Mouse (Mus musculus): ENCODE results near the gene Serpini2. TPM values are rescaled to one million over a fixed set of nuclear protein-coding genes. Genes with fewer than 3 reads are reported as not detected.

Gene Serpini2
- polyA plus RNA-seq, 1 experiment from 2014 or later, result not detected

GRCm38 (mm10) chr3:75293243-75293642, 23.4 kb upstream of the Serpini2 start:
- Histone ChIP-seq H3K36me3 (ENCODE audit: control insufficient read depth, insufficient read depth, low read length) (no peaks in the 10 kb centered on the region), H3K27ac (ENCODE audit: low read depth, low read length) (no peak overlapping the region), H3K4me3 (ENCODE audit: low read depth, low read length) (no peak overlapping the region), H3K9ac (ENCODE audit: low read depth, low read length) (no peak overlapping the region), H3K27me3 (ENCODE audit: control insufficient read depth, insufficient read depth, low read length) (no peaks in the 10 kb centered on the region), H3K4me1 (ENCODE audit: control insufficient read depth, insufficient read depth, low read length) (no peaks in the 10 kb centered on the region), H3K4me2 (no peak overlapping the region), H3K9me3 (replicated peaks; ENCODE audit: control insufficient read depth, low read length) (no peaks in the 10 kb centered on the region)
- 88% methylated on average over 2 of the region's 2 CpGs for WGBS (ENCODE audit: insufficient replicate concordance)
- no peak for ATAC-seq (replicated peaks; ENCODE audit: insufficient number of reproducible peaks, low FRiP score, low TSS enrichment)

- H3K4me2 ChIP-seq, result no peak overlapping the region
- H3K27ac ChIP-seq (ENCODE audit: low read depth, low read length), result no peak overlapping the region
- H3K9me3 ChIP-seq (replicated peaks; ENCODE audit: control insufficient read depth, low read length), result no peaks in the 10 kb centered on the region
- H3K9ac ChIP-seq (ENCODE audit: low read depth, low read length), result no peak overlapping the region
- 77% methylated on average over 4 of the region's 4 CpGs for WGBS (ENCODE audit: insufficient replicate concordance)
- H3K4me3 ChIP-seq (ENCODE audit: low read depth, low read length), result no peak overlapping the region
- no peaks in the 10 kb centered on the region for H3K36me3 ChIP-seq (ENCODE audit: control insufficient read depth, insufficient read depth, low read length)
- no peak for ATAC-seq (replicated peaks; ENCODE audit: insufficient number of reproducible peaks, low FRiP score, low TSS enrichment)
- no peaks in the 10 kb centered on the region for H3K27me3 ChIP-seq (ENCODE audit: control insufficient read depth, insufficient read depth, low read length)
- H3K4me1 ChIP-seq (ENCODE audit: control insufficient read depth, insufficient read depth, low read length), result no peaks in the 10 kb centered on the region
These were observed 7.6 kb upstream of the Serpini2 start for GRCm38 (mm10) chr3:75277455-75277854.

- Histone ChIP-seq H3K9me3 (replicated peaks; ENCODE audit: control insufficient read depth, low read length) (no peaks in the 10 kb centered on the region), H3K4me3 (ENCODE audit: low read depth, low read length) (no peak overlapping the region), H3K4me1 (ENCODE audit: control insufficient read depth, insufficient read depth, low read length) (no peaks in the 10 kb centered on the region), H3K27ac (ENCODE audit: low read depth, low read length) (no peak overlapping the region), H3K9ac (ENCODE audit: low read depth, low read length) (no peak overlapping the region), H3K36me3 (ENCODE audit: control insufficient read depth, insufficient read depth, low read length) (no peaks in the 10 kb centered on the region), H3K4me2 (no peak overlapping the region), H3K27me3 (ENCODE audit: control insufficient read depth, insufficient read depth, low read length) (no peaks in the 10 kb centered on the region)
- ATAC-seq (replicated peaks; ENCODE audit: insufficient number of reproducible peaks, low FRiP score, low TSS enrichment), result no peak
- WGBS (ENCODE audit: insufficient replicate concordance), result 78% methylated on average over 3 of the region's 3 CpGs
These were observed 6.6 kb upstream of the Serpini2 start for GRCm38 (mm10) chr3:75276522-75276921.

- 0 out of 2 replicates have a peak, but pooled peaks have one; percentile 55 for ATAC-seq (replicated peaks; ENCODE audit: insufficient number of reproducible peaks, low FRiP score, low TSS enrichment)
- no peak overlapping the region for H3K4me2 ChIP-seq
- H3K36me3 ChIP-seq (ENCODE audit: control insufficient read depth, insufficient read depth, low read length), result no peaks in the 10 kb centered on the region
- no peak overlapping the region for H3K4me3 ChIP-seq (ENCODE audit: low read depth, low read length)
- H3K9me3 ChIP-seq (replicated peaks; ENCODE audit: control insufficient read depth, low read length), result no peaks in the 10 kb centered on the region
- no peak overlapping the region for H3K9ac ChIP-seq (ENCODE audit: low read depth, low read length)
- H3K27me3 ChIP-seq (ENCODE audit: control insufficient read depth, insufficient read depth, low read length), result no peaks in the 10 kb centered on the region
- no peaks in the 10 kb centered on the region for H3K4me1 ChIP-seq (ENCODE audit: control insufficient read depth, insufficient read depth, low read length)
- no peak overlapping the region for H3K27ac ChIP-seq (ENCODE audit: low read depth, low read length)
These were observed 5.2 kb upstream of the Serpini2 start for GRCm38 (mm10) chr3:75275127-75275526.

- Histone ChIP-seq H3K27me3 (ENCODE audit: control insufficient read depth, insufficient read depth, low read length) (no peaks in the 10 kb centered on the region), H3K9me3 (replicated peaks; ENCODE audit: control insufficient read depth, low read length) (no peaks in the 10 kb centered on the region), H3K36me3 (ENCODE audit: control insufficient read depth, insufficient read depth, low read length) (no peaks in the 10 kb centered on the region), H3K4me1 (ENCODE audit: control insufficient read depth, insufficient read depth, low read length) (no peaks in the 10 kb centered on the region), H3K9ac (ENCODE audit: low read depth, low read length) (no peak overlapping the region), H3K4me2 (no peak overlapping the region), H3K27ac (ENCODE audit: low read depth, low read length) (no peak overlapping the region), H3K4me3 (ENCODE audit: low read depth, low read length) (no peak overlapping the region)
- ATAC-seq (replicated peaks; ENCODE audit: insufficient number of reproducible peaks, low FRiP score, low TSS enrichment), result no peak
These were observed 10.5 kb downstream of the Serpini2 start for GRCm38 (mm10) chr3:75259356-75259755.

- H3K4me3 ChIP-seq (ENCODE audit: low read depth, low read length), result no peak overlapping the region
- WGBS (ENCODE audit: insufficient replicate concordance), result 57% methylated on average over 3 of the region's 3 CpGs
- H3K4me1 ChIP-seq (ENCODE audit: control insufficient read depth, insufficient read depth, low read length), result no peaks in the 10 kb centered on the region
- H3K36me3 ChIP-seq (ENCODE audit: control insufficient read depth, insufficient read depth, low read length), result no peaks in the 10 kb centered on the region
- ATAC-seq (replicated peaks; ENCODE audit: insufficient number of reproducible peaks, low FRiP score, low TSS enrichment), result no peak
- H3K27ac ChIP-seq (ENCODE audit: low read depth, low read length), result no peak overlapping the region
- no peaks in the 10 kb centered on the region for H3K27me3 ChIP-seq (ENCODE audit: control insufficient read depth, insufficient read depth, low read length)
- no peak overlapping the region for H3K4me2 ChIP-seq
- no peaks in the 10 kb centered on the region for H3K9me3 ChIP-seq (replicated peaks; ENCODE audit: control insufficient read depth, low read length)
- no peak overlapping the region for H3K9ac ChIP-seq (ENCODE audit: low read depth, low read length)
These were observed 50.2 kb downstream of the Serpini2 start for GRCm38 (mm10) chr3:75219694-75220093.

- H3K9me3 ChIP-seq (replicated peaks; ENCODE audit: control insufficient read depth, low read length), result no peaks in the 10 kb centered on the region
- whole genome bisulfite sequencing (ENCODE audit: insufficient replicate concordance), result 0% methylated on average over 1 of the region's 1 CpGs
- H3K9ac ChIP-seq (ENCODE audit: low read depth, low read length), result no peak overlapping the region
- H3K4me1 ChIP-seq (ENCODE audit: control insufficient read depth, insufficient read depth, low read length), result no peaks in the 10 kb centered on the region
- no peak for ATAC-seq (replicated peaks; ENCODE audit: insufficient number of reproducible peaks, low FRiP score, low TSS enrichment)
- H3K4me2 ChIP-seq, result no peak overlapping the region
- no peaks in the 10 kb centered on the region for H3K27me3 ChIP-seq (ENCODE audit: control insufficient read depth, insufficient read depth, low read length)
- no peaks in the 10 kb centered on the region for H3K36me3 ChIP-seq (ENCODE audit: control insufficient read depth, insufficient read depth, low read length)
- no peak overlapping the region for H3K4me3 ChIP-seq (ENCODE audit: low read depth, low read length)
- no peak overlapping the region for H3K27ac ChIP-seq (ENCODE audit: low read depth, low read length)
These were observed 50.7 kb downstream of the Serpini2 start for GRCm38 (mm10) chr3:75219211-75219610.

GRCm38 (mm10) chr3:75202808-75203503, 66.9 kb downstream of the Serpini2 start:
- Histone ChIP-seq H3K4me1 (ENCODE audit: control insufficient read depth, insufficient read depth, low read length) (no peaks in the 10 kb centered on the region), H3K4me3 (ENCODE audit: low read depth, low read length) (no peak overlapping the region), H3K9me3 (replicated peaks; ENCODE audit: control insufficient read depth, low read length) (no peaks in the 10 kb centered on the region), H3K27me3 (ENCODE audit: control insufficient read depth, insufficient read depth, low read length) (no peaks in the 10 kb centered on the region), H3K27ac (ENCODE audit: low read depth, low read length) (no peak overlapping the region), H3K9ac (ENCODE audit: low read depth, low read length) (no peak overlapping the region), H3K36me3 (ENCODE audit: control insufficient read depth, insufficient read depth, low read length) (no peaks in the 10 kb centered on the region), H3K4me2 (no peak overlapping the region)
- 34% methylated on average over 12 of the region's 12 CpGs for WGBS (ENCODE audit: insufficient replicate concordance)
- no peak for ATAC-seq (replicated peaks; ENCODE audit: insufficient number of reproducible peaks, low FRiP score, low TSS enrichment)

Data from heart, embryonic 11.5 days (tissue).